Mouse (Mus musculus): ENCODE results near the gene Cfap52.

- TF ChIP-seq CTCF (IDR thresholded peaks at IDR 0.05; ENCODE audit: control insufficient read depth, insufficient read depth, insufficient read length): no peak
- TF ChIP-seq USF1 (IDR thresholded peaks at IDR 0.05; ENCODE audit: low read depth): no peak
Measured at GRCm38 (mm10) chr11:67926348-67927055, 38.9 kb downstream of the Cfap52 start.

Data from C2C12 (cell line).